Mouse (Mus musculus) CH12.LX (cell line): ENCODE measurements around the gene Gpd1l. TPM values are rescaled to one million over a fixed set of nuclear protein-coding genes. Genes with fewer than 3 reads are reported as not detected.
A peak's percentile ranks its signal among the peaks of the same experiment; 100 is the strongest.

Experiments used
- DNase-seq: peaks from one replicate; pipeline ENCODE4 v3.0.0-alpha.2; 2013; ENCODE audit errors: extremely low read depth
- H3K27ac ChIP-seq: 2 replicates; pipeline ENCODE4 v1.5.1; 2012; ENCODE audit warnings: low read depth, mild to moderate bottlenecking, control low read depth, moderate library complexity; ENCODE audit not compliant: insufficient read depth
- H3K27me3 ChIP-seq: replicated peaks from 2 replicates; pipeline ENCODE3; 2012; ENCODE audit warnings: inconsistent platforms
- H3K36me3 ChIP-seq, 2 experiments: replicated peaks in 1 of 2; 2 replicates each; pipeline versions ENCODE3 to v1.6.1; 2012; ENCODE audit warnings: inconsistent platforms in 1 of 2, low read length in 1 of 2, mild to moderate bottlenecking in 1 of 2, mixed read lengths in 1 of 2, moderate library complexity in 1 of 2; ENCODE audit not compliant: control insufficient read depth in 1 of 2, insufficient read depth in 1 of 2
- H3K4me1 ChIP-seq, 2 experiments: 2 replicates each; pipeline ENCODE4 v1.6.1; 2012; ENCODE audit warnings: inconsistent platforms in 1 of 2, moderate library complexity in 1 of 2; ENCODE audit not compliant: insufficient read depth in 2 of 2, control insufficient read depth in 1 of 2
- H3K4me2 ChIP-seq: 2 replicates; pipeline ENCODE4 v1.6.1; 2012; ENCODE audit warnings: low read depth, mild to moderate bottlenecking, control low read depth; ENCODE audit not compliant: poor library complexity, insufficient read depth, severe bottlenecking
- H3K4me3 ChIP-seq, 3 experiments: fragments of 150-350 bp in 1 of 3; sonication (generic) in 1 of 3; replicated peaks in 1 of 3; 2 replicates each; pipeline versions ENCODE3 to v1.5.1; 2011 to 2012; ENCODE audit warnings: low read depth in 2 of 3, low read length in 2 of 3, mild to moderate bottlenecking in 2 of 3, moderate library complexity in 2 of 3, control low read depth in 1 of 3, improper control_type of control experiment in 1 of 3, inconsistent platforms in 1 of 3, mixed read lengths in 1 of 3; ENCODE audit not compliant: poor library complexity in 1 of 3
- H3K79me2 ChIP-seq: replicated peaks from 2 replicates; pipeline ENCODE4 v1.6.1; 2012; ENCODE audit warnings: mild to moderate bottlenecking, moderate library complexity; ENCODE audit not compliant: control insufficient read depth, poor library complexity, insufficient read depth, severe bottlenecking; ENCODE audit errors: extremely low read depth
- H3K9ac ChIP-seq: 2 replicates; pipeline ENCODE4 v1.6.1; 2012; ENCODE audit warnings: low read depth, mild to moderate bottlenecking, control low read depth, moderate library complexity; ENCODE audit not compliant: insufficient read depth
- H3K9me3 ChIP-seq: replicated peaks from 2 replicates; pipeline ENCODE3; 2012; ENCODE audit warnings: low read length, inconsistent platforms, mixed read lengths
- CTCF ChIP-seq, 2 experiments: IDR thresholded peaks in 1 of 2; conservative IDR thresholded peaks in 1 of 2; 2 replicates each; pipeline ENCODE4 v1.5.1; 2011 to 2012; ENCODE audit warnings: low read depth in 2 of 2, low read length in 2 of 2, improper control_type of control experiment in 1 of 2, inconsistent platforms in 1 of 2, mild to moderate bottlenecking in 1 of 2, moderate library complexity in 1 of 2
- E2F4 ChIP-seq: IDR thresholded peaks from 2 replicates; pipeline ENCODE4 v1.6.1; 2011; ENCODE audit warnings: low read depth, low read length, improper control_type of control experiment; ENCODE audit not compliant: insufficient replicate concordance
- ELF1 ChIP-seq: IDR thresholded peaks from 2 replicates; pipeline ENCODE4 v1.6.1; 2014; ENCODE audit warnings: low read depth, mild to moderate bottlenecking, inconsistent platforms, low read length, improper control_type of control experiment
- EP300 ChIP-seq: IDR thresholded peaks from 2 replicates; pipeline ENCODE4 v1.6.1; 2011; ENCODE audit warnings: low read length, improper control_type of control experiment
- GABPA ChIP-seq: IDR thresholded peaks from 2 replicates; pipeline ENCODE4 v1.6.1; 2012; ENCODE audit warnings: low read depth, low read length, improper control_type of control experiment, inconsistent platforms; ENCODE audit not compliant: insufficient replicate concordance
- HCFC1 ChIP-seq: IDR thresholded peaks from 2 replicates; pipeline ENCODE4 v1.6.1; 2012; ENCODE audit warnings: low read depth, mild to moderate bottlenecking, inconsistent platforms, low read length, improper control_type of control experiment
- IRF4 ChIP-seq: IDR thresholded peaks from 2 replicates; pipeline ENCODE4 v1.6.1; 2014; ENCODE audit warnings: low read depth, mild to moderate bottlenecking, inconsistent platforms, low read length, improper control_type of control experiment
- MAFK ChIP-seq: IDR thresholded peaks from 2 replicates; pipeline ENCODE4 v1.6.1; 2011; ENCODE audit warnings: low read length, improper control_type of control experiment; ENCODE audit not compliant: insufficient replicate concordance
- MEF2A ChIP-seq: IDR thresholded peaks from 2 replicates; pipeline ENCODE4 v1.6.1; 2014; ENCODE audit warnings: low read depth, mild to moderate bottlenecking, inconsistent platforms, low read length, improper control_type of control experiment, borderline replicate concordance
- MXI1 ChIP-seq: IDR thresholded peaks from 2 replicates; pipeline ENCODE4 v1.6.1; 2011; ENCODE audit warnings: mild to moderate bottlenecking, low read depth, low read length, improper control_type of control experiment
- MYC ChIP-seq: IDR thresholded peaks from 2 replicates; pipeline ENCODE4 v1.6.1; 2011; ENCODE audit warnings: low read depth, mild to moderate bottlenecking, improper control_type of control experiment, low read length
- NELFE ChIP-seq: IDR thresholded peaks from 2 replicates; pipeline ENCODE4 v1.6.1; 2011; ENCODE audit warnings: low read depth, low read length, improper control_type of control experiment
- NRF1 ChIP-seq: IDR thresholded peaks from 2 replicates; pipeline ENCODE4 v1.6.1; 2014; ENCODE audit warnings: low read depth, mild to moderate bottlenecking, inconsistent platforms, low read length, improper control_type of control experiment, moderate library complexity
- RAD21 ChIP-seq: IDR thresholded peaks from 2 replicates; pipeline ENCODE4 v1.6.1; 2011; ENCODE audit warnings: low read depth, mild to moderate bottlenecking, low read length, improper control_type of control experiment, moderate library complexity
- SMC3 ChIP-seq: IDR thresholded peaks from 2 replicates; pipeline ENCODE4 v1.6.1; 2011; ENCODE audit warnings: low read depth, low read length, improper control_type of control experiment
- TBP ChIP-seq: conservative IDR thresholded peaks from 2 replicates; pipeline ENCODE4 v1.6.1; 2011; ENCODE audit warnings: low read depth, low read length, improper control_type of control experiment
- TCF12 ChIP-seq: IDR thresholded peaks from 2 replicates; pipeline ENCODE4 v1.6.1; 2014; ENCODE audit warnings: low read depth, mild to moderate bottlenecking, inconsistent platforms, low read length, improper control_type of control experiment
- USF2 ChIP-seq: conservative IDR thresholded peaks from 2 replicates; pipeline ENCODE4 v1.6.1; 2011; ENCODE audit warnings: low read depth, low read length, improper control_type of control experiment
- dilution Hi-C: fragments of 300-500 bp; cut with MboI; formaldehyde crosslinking; loops from 2 replicates; pipeline ENCODE4 v1.14.3; 2020; ENCODE audit warnings: low sequenced_read_pairs; ENCODE audit not compliant: extremely low pct_unique_long_range_greater_than_20kb, extremely low pct_ligation_motif_present
- in situ Hi-C: fragments of 300-500 bp; cut with MboI; formaldehyde crosslinking; loops from 3 replicates; pipeline ENCODE4 v1.14.3; 2019; ENCODE audit warnings: low sequenced_read_pairs, low pct_ligation_motif_present, low pct_unique_long_range_greater_than_20kb, mixed read lengths
- polyA plus RNA-seq: library from polyadenylated mRNA; unstranded; fragments of >175 nt; gene quantifications from 2 replicates; pipeline ENCODE4 v1.2.1, GENCODE M21; 2012; ENCODE audit warnings: low read depth; ENCODE audit not compliant: insufficient read length
- total RNA-seq, 2 experiments: library from RNA; depleted of rRNA; stranded (reverse); fragments of 300-350 nt in 1 of 2; fragments of >200 nt in 1 of 2; gene quantifications; 2 replicates each; pipeline ENCODE4 v1.2.3; 2012 to 2014

Gpd1l gene
- total and polyA plus RNA-seq, 3 experiments, result 4.6 to 7.4 (median 5.8) TPM

GRCm38 (mm10) chr9:114960844-114961243 lies 27.1 kb upstream of the Gpd1l start:
- in situ Hi-C loops, result no loop called here
- no peak for TF ChIP-seq MAFK
- TF ChIP-seq HCFC1, result no peak
- no peak for TF ChIP-seq NRF1
- no peak for TF ChIP-seq IRF4
- no peak for TF ChIP-seq MYC
- no peak for TF ChIP-seq RAD21
- no peak for TF ChIP-seq E2F4
- no peak for TF ChIP-seq TBP
- TF ChIP-seq CTCF (conservative IDR thresholded peaks at IDR 0.05 in 1 of 2, IDR thresholded peaks at IDR 0.05 in 1 of 2; ENCODE audit: low read depth in 2 of 2, low read length in 2 of 2), result no peak
- TF ChIP-seq MXI1, result no peak
- TF ChIP-seq GABPA, result no peak
- TF ChIP-seq SMC3, result no peak
- no peak for TF ChIP-seq MEF2A
- no peak for TF ChIP-seq TCF12
- TF ChIP-seq USF2, result no peak
- TF ChIP-seq, all 38 proteins: peak for 0
- no peak overlapping the region for H3K9ac ChIP-seq

GRCm38 (mm10) chr9:114960043-114960789 lies 26.4 kb upstream of the Gpd1l start:
- H3K4me1 ChIP-seq, result peaks cover 0 to 7% of the 10 kb centered on the region in 2 experiments; a peak in 1 of 4 replicates

More at GRCm38 (mm10) chr9:114960844-114961243, 27.1 kb upstream of the Gpd1l start:
- peak; percentile 1 for DNase-seq
- Histone ChIP-seq H3K9me3 (peaks cover 10% of the 10 kb centered on the region), H3K4me1 (peaks cover 0 to 7% of the 10 kb centered on the region in 2 experiments; a peak in 1 of 4 replicates), H3K4me3 (no peak overlapping the region), H3K27me3 (no peaks in the 10 kb centered on the region), H3K27ac (no peak overlapping the region), H3K36me3 (no peaks in the 10 kb centered on the region), H3K4me2 (no peak overlapping the region), H3K79me2 (no peaks in the 10 kb centered on the region)
- dilution Hi-C loops, result no loop called here

More at GRCm38 (mm10) chr9:114960043-114960789, 26.4 kb upstream of the Gpd1l start:
- dilution Hi-C loops, result no loop called here
- DNase-seq, result no peak
- in situ Hi-C loops, result no loop called here
- Histone ChIP-seq H3K27me3 (no peaks in the 10 kb centered on the region), H3K9me3 (peaks cover 10% of the 10 kb centered on the region), H3K4me2 (no peak overlapping the region), H3K36me3 (no peaks in the 10 kb centered on the region), H3K4me3 (no peak overlapping the region), H3K9ac (no peak overlapping the region), H3K27ac (no peak overlapping the region), H3K79me2 (no peaks in the 10 kb centered on the region)
- TF ChIP-seq MXI1 (no peak), NELFE (no peak), EP300 (no peak), ELF1 (no peak)
